Mouse (Mus musculus) cerebellum, adult 2 months (tissue): ENCODE measurements around the gene Cacng6.

Experiments
- CTCF ChIP-seq: fragments of 200-500 bp; IDR thresholded peaks from 2 replicates; pipeline ENCODE4 v1.5.1; 2011; ENCODE audit warnings: low read depth, mild to moderate bottlenecking, control low read depth, low read length, moderate library complexity, borderline replicate concordance; ENCODE audit not compliant: insufficient read depth
- POLR2A ChIP-seq: fragments of 200-500 bp; IDR thresholded peaks from 2 replicates; pipeline ENCODE4 v1.6.1; 2011; ENCODE audit warnings: low read length, control low read depth, borderline replicate concordance; ENCODE audit not compliant: insufficient read depth

- TF ChIP-seq CTCF: no peak
- TF ChIP-seq POLR2A: no peak
Observed at GRCm38 (mm10) chr7:3423895-3424294, at the start of gene Cacng6.
